Mouse (Mus musculus) small intestine, adult 2 months (tissue): Measurements from ENCODE around the gene Trpm3.

Source experiments
- CTCF ChIP-seq: fragments of 200-500 bp; IDR thresholded peaks from 2 replicates; pipeline ENCODE4 v1.5.1; 2012; ENCODE audit warnings: low read depth, mild to moderate bottlenecking, control low read depth, inconsistent platforms, low read length, moderate library complexity, mixed read lengths; ENCODE audit not compliant: insufficient replicate concordance, insufficient read length; ENCODE audit errors: extremely low read depth
- POLR2A ChIP-seq: fragments of 200-500 bp; IDR thresholded peaks from 2 replicates; pipeline ENCODE4 v1.6.1; 2012; ENCODE audit warnings: low read depth, mild to moderate bottlenecking, control low read depth, inconsistent platforms, low read length, moderate library complexity

DNA sequence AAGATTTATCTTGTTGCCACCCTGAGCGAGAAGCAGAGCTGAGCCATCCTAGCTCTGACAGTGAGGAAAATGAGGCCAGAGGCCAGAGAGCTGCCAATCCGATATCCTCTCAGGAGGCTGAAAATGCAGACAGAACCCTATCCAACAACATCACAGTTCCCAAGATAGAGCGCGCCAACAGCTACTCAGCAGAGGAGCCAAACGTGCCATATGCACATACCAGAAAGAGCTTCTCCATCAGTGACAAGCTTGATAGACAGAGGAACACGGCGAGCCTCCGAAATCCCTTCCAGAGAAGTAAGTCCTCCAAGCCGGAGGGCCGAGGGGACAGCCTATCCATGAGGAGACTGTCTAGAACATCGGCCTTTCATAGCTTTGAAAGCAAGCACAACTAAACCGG is 849.1 kb downstream of the Trpm3 start:
- no peak for TF ChIP-seq POLR2A
- TF ChIP-seq CTCF, result no peak
